Mouse (Mus musculus) kidney, adult 8-10 months (tissue): ENCODE results near the gene Gba2.

Experiments used
- DNase-seq, 2 experiments: peaks; one replicate each; pipeline ENCODE4 v3.0.0; 2022

Gba2 gene

GRCm38 (mm10) chr4:43580721-43581120 is 2.0 kb upstream of the Gba2 start:
- DNase-seq, result no peak

GRCm38 (mm10) chr4:43579731-43580130 is 1.1 kb upstream of the Gba2 start:
- DNase-seq, result no peak

GRCm38 (mm10) chr4:43579256-43579655 is 583 bp upstream of the Gba2 start:
- no peak for DNase-seq

- DNase-seq, result no peak
Observed at GRCm38 (mm10) chr4:43577237-43577881, 1.3 kb downstream of the Gba2 start.

- no peak for DNase-seq
Observed at GRCm38 (mm10) chr4:43575356-43575755, 3.3 kb downstream of the Gba2 start.

GRCm38 (mm10) chr4:43573561-43573960 is 5.1 kb downstream of the Gba2 start:
- DNase-seq, result no peak

- DNase-seq, result no peak
Observed at GRCm38 (mm10) chr4:43571395-43572045, 7.2 kb downstream of the Gba2 start.

- DNase-seq, result no peak
Observed at GRCm38 (mm10) chr4:43567140-43567539, 11.5 kb downstream of the Gba2 start.

- DNase-seq, result no peak
Observed at GRCm38 (mm10) chr4:43564231-43564630, 14.4 kb downstream of the Gba2 start.

- no peak for DNase-seq
Observed at GRCm38 (mm10) chr4:43563601-43563875, 15.1 kb downstream of the Gba2 start.

- DNase-seq, result no peak
Observed at GRCm38 (mm10) chr4:43562769-43563600, 15.7 kb downstream of the Gba2 start.

GRCm38 (mm10) chr4:43561997-43562768 is 16.5 kb downstream of the Gba2 start, which contains the start of the genes Creb3 and Tln1:
TSS of gene Creb3 (plus strand) at chr4:43562332.
TSS of gene Tln1 (minus strand) at chr4:43562691.
- peak; percentile 97 for DNase-seq

GRCm38 (mm10) chr4:43561436-43561996 is 17.2 kb downstream of the Gba2 start:
- peak in 1 of 2 experiments; percentile 63 for DNase-seq

- no peak for DNase-seq
Observed at GRCm38 (mm10) chr4:43560976-43561375, 17.7 kb downstream of the Gba2 start.

- DNase-seq, result peak; percentile 58 to 61
Observed at GRCm38 (mm10) chr4:43560243-43560611, 18.4 kb downstream of the Gba2 start.

- no peak for DNase-seq
Observed at GRCm38 (mm10) chr4:43559519-43560242, 19.0 kb downstream of the Gba2 start.

- peak; percentile 69 to 76 for DNase-seq
Observed at GRCm38 (mm10) chr4:43558631-43559356, 19.9 kb downstream of the Gba2 start.

- DNase-seq, result peak; percentile 68 to 80
Observed at GRCm38 (mm10) chr4:43558028-43558630, 20.5 kb downstream of the Gba2 start.

- no peak for DNase-seq
Observed at GRCm38 (mm10) chr4:43555926-43556325, 22.7 kb downstream of the Gba2 start.

- DNase-seq, result no peak
Observed at GRCm38 (mm10) chr4:43553891-43554290, 24.8 kb downstream of the Gba2 start.

- DNase-seq, result no peak
Observed at GRCm38 (mm10) chr4:43552437-43552836, 26.2 kb downstream of the Gba2 start.
